Mouse (Mus musculus) lung, adult 2 months (tissue): ENCODE results near the gene Pias4.

ENCODE experiments used
- CTCF ChIP-seq: fragments of 200-500 bp; IDR thresholded peaks from 2 replicates; pipeline ENCODE4 v1.5.1; 2011; ENCODE audit warnings: mild to moderate bottlenecking, low read length, control low read depth; ENCODE audit not compliant: insufficient read depth
- POLR2A ChIP-seq: fragments of 200-500 bp; IDR thresholded peaks from 2 replicates; pipeline ENCODE4 v1.6.1; 2011; ENCODE audit warnings: low read depth, mild to moderate bottlenecking, control low read depth, low read length, borderline replicate concordance; ENCODE audit errors: extremely low read depth

- TF ChIP-seq CTCF = no peak
- no peak for TF ChIP-seq POLR2A
Measured at GRCm38 (mm10) chr10:81143845-81144437, 23.8 kb downstream of the Pias4 start.
